Mouse (Mus musculus): ENCODE results near the gene Abcg5.

GRCm38 (mm10) chr17:84657422-84657732 lies 25.4 kb downstream of the Abcg5 start:
- TF ChIP-seq TAL1 (IDR thresholded peaks at IDR 0.05; ENCODE audit: low read length) (no peak), GATA1 (IDR thresholded peaks at IDR 0.05; ENCODE audit: low read length) (no peak)
